Mouse (Mus musculus): ENCODE data around the gene Cyp4f14. TPM values are rescaled to one million over a fixed set of nuclear protein-coding genes. Genes with fewer than 3 reads are reported as not detected.
"Not testable (repeated sequence)": the region's sequence is repeated elsewhere in the genome, so short reads cannot be mapped to it uniquely, and the experiment has no call there.

Gene Cyp4f14
- polyA plus RNA-seq, 1 experiment from 2014 or later: 0.20 TPM

- Histone ChIP-seq H3K9me3 (ENCODE audit: low read length) (0 out of 2 replicates have a peak, but pooled peaks cover 2% of the 10 kb centered on the region), H3K4me3 (ENCODE audit: low read depth, low read length) (no peak overlapping the region), H3K27ac (ENCODE audit: low read depth) (no peak overlapping the region), H3K36me3 (replicated peaks; ENCODE audit: insufficient read depth, low read length) (no peaks in the 10 kb centered on the region), H3K27me3 (ENCODE audit: insufficient read depth, low read length) (no peaks in the 10 kb centered on the region), H3K4me2 (ENCODE audit: low read depth, low read length) (no peak overlapping the region), H3K9ac (replicated peaks) (no peak overlapping the region), H3K4me1 (ENCODE audit: insufficient read depth) (no peaks in the 10 kb centered on the region)
- ATAC-seq: no peak
- TF ChIP-seq CTCF (IDR thresholded peaks at IDR 0.05; ENCODE audit: low read depth) (no peak), EP300 (IDR thresholded peaks at IDR 0.05; ENCODE audit: low read depth) (no peak)
- WGBS (ENCODE audit: insufficient replicate concordance): 88% methylated on average over 4 of the region's 4 CpGs
- DNase-seq: no peak
Observed at GRCm38 (mm10) chr17:32872091-32872490, 45.1 kb downstream of the Cyp4f14 start.

GRCm38 (mm10) chr17:32871483-32871882, 45.7 kb downstream of the Cyp4f14 start:
- no peak for TF ChIP-seq CTCF (IDR thresholded peaks at IDR 0.05; ENCODE audit: low read depth)
- no peak for TF ChIP-seq EP300 (IDR thresholded peaks at IDR 0.05; ENCODE audit: low read depth)
- no peak overlapping the region for H3K4me2 ChIP-seq (ENCODE audit: low read depth, low read length)
- no peak overlapping the region for H3K4me3 ChIP-seq (ENCODE audit: low read depth, low read length)
- ATAC-seq: no peak
- WGBS (ENCODE audit: insufficient replicate concordance): 88% methylated on average over 1 of the region's 1 CpGs
- no peak overlapping the region for H3K9ac ChIP-seq (replicated peaks)
- no peak for DNase-seq
- no peaks in the 10 kb centered on the region for H3K4me1 ChIP-seq (ENCODE audit: insufficient read depth)
- no peaks in the 10 kb centered on the region for H3K27me3 ChIP-seq (ENCODE audit: insufficient read depth, low read length)
- no peak overlapping the region for H3K27ac ChIP-seq (ENCODE audit: low read depth)
- 0 out of 2 replicates have a peak, but pooled peaks cover 2% of the 10 kb centered on the region for H3K9me3 ChIP-seq (ENCODE audit: low read length)
- no peaks in the 10 kb centered on the region for H3K36me3 ChIP-seq (replicated peaks; ENCODE audit: insufficient read depth, low read length)

GRCm38 (mm10) chr17:32867266-32867665, 49.9 kb downstream of the Cyp4f14 start:
- ATAC-seq; H3K27me3 ChIP-seq (ENCODE audit: insufficient read depth, low read length); H3K4me1 ChIP-seq (ENCODE audit: insufficient read depth); H3K9me3 ChIP-seq (ENCODE audit: low read length); H3K4me3 ChIP-seq (ENCODE audit: low read depth, low read length); DNase-seq; H3K4me2 ChIP-seq (ENCODE audit: low read depth, low read length); H3K27ac ChIP-seq (ENCODE audit: low read depth); H3K9ac ChIP-seq (replicated peaks); H3K36me3 ChIP-seq (replicated peaks; ENCODE audit: insufficient read depth, low read length): not testable (repeated sequence)
- 48% methylated on average over 3 of the region's 7 CpGs for WGBS (ENCODE audit: insufficient replicate concordance)

DNA sequence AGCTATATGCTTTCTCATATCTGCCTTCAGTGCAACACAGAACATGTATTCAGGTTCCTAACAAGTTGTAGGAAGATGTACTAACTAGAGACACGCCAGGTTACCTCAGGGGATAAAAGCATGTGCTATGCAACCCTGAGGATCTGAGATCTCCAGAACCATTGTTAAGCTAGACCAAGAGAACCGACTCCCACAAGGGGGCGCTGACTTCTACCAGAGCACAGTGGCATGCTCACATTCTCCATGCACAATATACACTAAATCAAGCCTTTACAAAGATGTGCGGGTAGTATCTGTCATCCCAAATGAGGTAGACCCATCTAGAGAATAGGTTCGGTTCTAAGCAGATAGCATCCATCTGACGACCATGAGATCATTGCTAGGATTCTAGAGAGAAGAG, 60.4 kb downstream of the Cyp4f14 start:
- H3K4me1 ChIP-seq (ENCODE audit: insufficient read depth); H3K9ac ChIP-seq (replicated peaks); DNase-seq; H3K4me2 ChIP-seq (ENCODE audit: low read depth, low read length); H3K4me3 ChIP-seq (ENCODE audit: low read depth, low read length); H3K27me3 ChIP-seq (ENCODE audit: insufficient read depth, low read length); H3K27ac ChIP-seq (ENCODE audit: low read depth); ATAC-seq; H3K9me3 ChIP-seq (ENCODE audit: low read length); H3K36me3 ChIP-seq (replicated peaks; ENCODE audit: insufficient read depth, low read length): not testable (repeated sequence)
- 47% methylated on average over 3 of the region's 6 CpGs for WGBS (ENCODE audit: insufficient replicate concordance)

Other genes with a start within 250 kb of the Cyp4f14 start
- gene Cyp4f15, start 231.7 kb downstream of the Cyp4f14 start, polyA plus RNA-seq (2015; fragmentation: Nextera tagmentation; extraction: Ambion mirVana): 33.5 and 37.6 TPM in 2 replicates
- gene Zfp871, start 129.1 kb downstream of the Cyp4f14 start, polyA plus RNA-seq (2015; fragmentation: Nextera tagmentation; extraction: Ambion mirVana): 8.2 and 11.0 TPM in 2 replicates
- 0.02 TPM in 1 of 2 replicates, not detected in the other for gene Zfp811, start 107.4 kb downstream of the Cyp4f14 start, polyA plus RNA-seq (2015; fragmentation: Nextera tagmentation; extraction: Ambion mirVana)
- 1.6 and 2.0 TPM in 2 replicates for gene Zfp799, start 87.1 kb downstream of the Cyp4f14 start, polyA plus RNA-seq (2015; fragmentation: Nextera tagmentation; extraction: Ambion mirVana)
- 1.4 and 1.7 TPM in 2 replicates for gene Zfp870, start 25.7 kb downstream of the Cyp4f14 start, polyA plus RNA-seq (2015; fragmentation: Nextera tagmentation; extraction: Ambion mirVana)
- gene Cyp4f13, start 30.1 kb upstream of the Cyp4f14 start, polyA plus RNA-seq (2015; fragmentation: Nextera tagmentation; extraction: Ambion mirVana): 27.1 and 32.3 TPM in 2 replicates
- gene Zfp472, start 48.5 kb upstream of the Cyp4f14 start, polyA plus RNA-seq (2015; fragmentation: Nextera tagmentation; extraction: Ambion mirVana): 3.2 and 3.3 TPM in 2 replicates
- 2.1 and 2.7 TPM in 2 replicates for gene Zfp952, start 75.8 kb upstream of the Cyp4f14 start, polyA plus RNA-seq (2015; fragmentation: Nextera tagmentation; extraction: Ambion mirVana)
- 1.4 and 1.5 TPM in 2 replicates for gene Zfp763, start 116.1 kb upstream of the Cyp4f14 start, polyA plus RNA-seq (2015; fragmentation: Nextera tagmentation; extraction: Ambion mirVana)
- gene 4921501E09Rik, start 150.7 kb upstream of the Cyp4f14 start, polyA plus RNA-seq (2015; fragmentation: Nextera tagmentation; extraction: Ambion mirVana): not detected in 2 replicates
- 1.5 and 1.6 TPM in 2 replicates for gene Zfp563, start 172.0 kb upstream of the Cyp4f14 start, polyA plus RNA-seq (2015; fragmentation: Nextera tagmentation; extraction: Ambion mirVana)
- gene Morc2b, start 222.3 kb upstream of the Cyp4f14 start, polyA plus RNA-seq (2015; fragmentation: Nextera tagmentation; extraction: Ambion mirVana): not detected in 2 replicates